Mouse (Mus musculus): Measurements from ENCODE around the gene Sardh.

Gene Sardh

GRCm38 (mm10) chr2:27248211-27248610 is at the start of gene Sardh:
Gene Sardh, minus strand, starts transcription at chr2:27248337.
- in situ Hi-C loops (cut with MboI, MseI) = no loop called here

- in situ Hi-C loops (cut with MboI, MseI) = no loop called here
Observed at GRCm38 (mm10) chr2:27296656-27297406, 48.7 kb upstream of the Sardh start.

- in situ Hi-C loops (cut with MboI, MseI) = no loop called here
Observed at GRCm38 (mm10) chr2:27294777-27295176, 46.6 kb upstream of the Sardh start.

- in situ Hi-C loops (cut with MboI, MseI) = loop anchor here (5.0 kb wide), 1 partner anchor 138 kb away; the partner anchor contains the start of gene Vav2
Observed at GRCm38 (mm10) chr2:27289019-27289418, 40.9 kb upstream of the Sardh start.

- in situ Hi-C loops (cut with MboI, MseI) = loop anchor here (5.0 kb wide), 1 partner anchor 140 kb away; the partner anchor contains the start of gene Vav2
Observed at GRCm38 (mm10) chr2:27286971-27287710, 39.0 kb upstream of the Sardh start.

- in situ Hi-C loops (cut with MboI, MseI) = no loop called here
Observed at GRCm38 (mm10) chr2:27284441-27284840, 36.3 kb upstream of the Sardh start.

GRCm38 (mm10) chr2:27281771-27282170 is 33.6 kb upstream of the Sardh start:
- in situ Hi-C loops (cut with MboI, MseI) = no loop called here

- in situ Hi-C loops (cut with MboI, MseI) = no loop called here
Observed at GRCm38 (mm10) chr2:27280920-27281611, 32.9 kb upstream of the Sardh start.

GRCm38 (mm10) chr2:27278859-27279258 is 30.7 kb upstream of the Sardh start:
- in situ Hi-C loops (cut with MboI, MseI) = loop anchor here (10.0 kb wide), 1 partner anchor 486 kb away; no protein-coding TSS in a partner anchor

- in situ Hi-C loops (cut with MboI, MseI) = no loop called here
Observed at GRCm38 (mm10) chr2:27268325-27268724, 20.2 kb upstream of the Sardh start.

GRCm38 (mm10) chr2:27265819-27266218 is 17.7 kb upstream of the Sardh start:
- in situ Hi-C loops (cut with MboI, MseI) = no loop called here

- in situ Hi-C loops (cut with MboI, MseI) = no loop called here
Observed at GRCm38 (mm10) chr2:27262984-27263383, 14.8 kb upstream of the Sardh start.

- in situ Hi-C loops (cut with MboI, MseI) = no loop called here
Observed at GRCm38 (mm10) chr2:27251434-27251833, 3.3 kb upstream of the Sardh start.

- in situ Hi-C loops (cut with MboI, MseI) = no loop called here
Observed at GRCm38 (mm10) chr2:27247487-27247863, 662 bp downstream of the Sardh start.

GRCm38 (mm10) chr2:27246712-27247486 is 1.2 kb downstream of the Sardh start:
- in situ Hi-C loops (cut with MboI, MseI) = no loop called here

- in situ Hi-C loops (cut with MboI, MseI) = no loop called here
Observed at GRCm38 (mm10) chr2:27245947-27246346, 2.2 kb downstream of the Sardh start.

GRCm38 (mm10) chr2:27237342-27237741 is 10.8 kb downstream of the Sardh start:
- in situ Hi-C loops (cut with MboI, MseI) = loop anchor here (5.0 to 10.0 kb wide), 3 partner anchors 113 to 195 kb away; partner anchors contain the start of gene Adamtsl2

- in situ Hi-C loops (cut with MboI, MseI) = loop anchor here (5.0 to 10.0 kb wide), 3 partner anchors 111 to 193 kb away; partner anchors contain the start of gene Adamtsl2
Observed at GRCm38 (mm10) chr2:27235729-27236128, 12.4 kb downstream of the Sardh start.

- in situ Hi-C loops (cut with MboI, MseI) = loop anchor here (10.0 kb wide), 1 partner anchor 108 kb away; no protein-coding TSS in a partner anchor
Observed at GRCm38 (mm10) chr2:27232376-27232775, 15.8 kb downstream of the Sardh start.

- in situ Hi-C loops (cut with MboI, MseI) = loop anchor here (10.0 kb wide), 1 partner anchor 105 kb away; no protein-coding TSS in a partner anchor
Observed at GRCm38 (mm10) chr2:27229481-27230105, 18.5 kb downstream of the Sardh start.

Data from T-helper 2 cell (primary cell).